Mouse (Mus musculus): Measurements from ENCODE around the gene Dffa. TPM values are rescaled to one million over a fixed set of nuclear protein-coding genes. Genes with fewer than 3 reads are reported as not detected.

Dffa gene
- 10 to 100 TPM; 57.5 to 65.1 TPM for total RNA-seq (2021)
- long read RNA-seq, experiment 1, partial matches to known transcripts = 0 of 18 reads
- long read RNA-seq, experiment 1, other reads (novel, unspliced or antisense) = 14 of 18 reads
- long read RNA-seq, experiment 2, transcript Dffa-201 (6 exons, 2,457 nt) = major isoform, 5 of 18 reads
- long read RNA-seq, experiment 2, partial matches to known transcripts = 0 of 18 reads
- long read RNA-seq, experiment 2, other reads (novel, unspliced or antisense) = 12 of 18 reads

DNA sequence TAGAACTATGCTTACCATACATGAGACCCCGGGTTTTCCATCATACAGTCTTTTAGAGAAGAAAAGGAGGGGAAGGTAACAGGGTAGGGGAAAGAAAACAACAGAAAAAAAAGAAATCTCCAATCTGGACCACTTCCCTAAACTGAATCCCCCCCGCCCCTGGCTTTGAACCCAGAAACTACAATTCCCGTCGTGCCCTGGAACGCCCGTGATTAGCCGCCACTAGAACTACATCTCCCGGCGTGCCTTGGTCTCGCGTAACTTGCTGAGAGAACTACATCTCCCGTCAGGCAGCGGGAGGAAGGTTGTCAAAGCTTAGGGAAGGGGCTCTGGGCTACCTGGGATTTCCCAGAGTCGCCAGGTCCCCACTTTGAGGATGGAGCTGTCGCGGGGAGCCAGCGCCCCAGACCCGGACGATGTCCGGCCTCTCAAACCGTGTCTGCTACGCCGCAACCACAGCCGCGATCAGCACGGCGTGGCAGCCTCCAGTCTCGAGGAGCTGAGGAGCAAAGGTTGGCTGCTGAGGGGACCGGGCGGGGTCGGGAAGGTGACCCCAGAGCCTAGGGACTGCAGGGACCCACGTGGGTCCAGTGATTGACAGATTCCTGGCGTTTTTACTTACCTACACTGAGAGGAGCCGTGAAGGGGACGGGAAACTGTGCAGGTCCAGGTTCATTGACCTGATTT is at the start of gene Dffa:
Dffa (plus strand) TSS at position 272 of the 687 bp plus-strand sequence.
- DNase-seq = peak; percentile 86 to 87
- intact Hi-C loops (cut with DNase I) = no loop called here

DNA sequence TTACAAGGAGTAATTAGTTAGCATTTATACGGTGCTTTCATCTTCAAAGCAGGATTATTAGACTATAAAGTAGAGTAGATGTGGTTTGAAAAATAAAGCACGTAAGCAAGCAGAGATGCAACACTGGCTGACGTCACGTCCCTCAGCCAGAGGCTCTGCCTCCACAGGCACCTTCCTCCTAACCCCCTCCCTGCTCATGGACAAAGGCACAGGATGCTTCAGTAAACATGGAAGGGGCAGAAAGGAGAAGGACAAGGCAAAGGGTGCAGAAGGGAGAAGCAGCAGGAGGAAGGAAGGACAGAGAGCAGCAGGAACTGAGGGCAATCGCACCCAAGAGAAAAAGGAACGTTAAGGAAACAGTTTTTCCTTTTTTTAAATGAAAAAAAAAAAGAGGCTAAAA is 48.1 kb upstream of the Dffa start:
- no peak for DNase-seq
- intact Hi-C loops (cut with DNase I) = no loop called here

DNA sequence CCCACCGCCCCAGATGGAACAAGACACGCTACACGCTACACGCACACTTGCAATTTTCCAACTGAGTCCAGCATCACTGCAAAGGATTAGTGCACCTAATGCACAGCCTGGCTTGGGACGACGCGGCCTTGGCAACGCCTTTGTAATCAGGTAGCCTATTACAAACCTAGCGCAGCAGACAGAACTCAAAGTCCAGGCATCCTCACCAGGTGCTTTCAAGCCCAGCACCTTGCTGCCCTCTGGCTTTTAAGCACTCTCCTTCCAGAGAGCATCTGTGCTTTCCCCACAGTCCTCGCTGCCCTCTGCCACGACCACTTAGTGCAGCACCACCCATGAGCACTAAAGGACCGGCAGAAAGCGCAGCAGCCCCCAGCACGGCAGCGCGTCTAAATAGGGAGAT is 47.0 kb upstream of the Dffa start:
- intact Hi-C loops (cut with DNase I) = no loop called here

DNA sequence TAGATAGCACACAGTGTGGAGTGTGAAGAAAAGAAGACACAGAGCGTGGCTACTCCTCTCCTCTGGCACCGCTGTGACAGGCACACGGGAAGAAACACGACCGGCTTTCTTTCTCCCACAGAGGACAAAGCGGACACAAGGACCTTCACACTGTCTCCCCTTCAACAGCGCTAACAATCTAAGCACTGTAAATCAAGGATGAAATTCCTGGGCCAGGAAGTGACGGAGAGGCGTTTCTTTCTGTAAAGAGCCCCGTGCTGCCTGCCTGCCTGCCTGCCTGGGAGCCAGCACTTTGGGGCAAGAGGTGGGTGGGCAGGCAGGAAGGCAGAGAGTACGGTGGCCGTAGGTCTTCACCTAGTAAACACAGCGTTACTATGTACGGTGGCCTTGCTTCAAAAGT is 46.5 kb upstream of the Dffa start:
- DNase-seq = no peak
- intact Hi-C loops (cut with DNase I) = no loop called here

More for the DNA sequence above, 47.0 kb upstream of the Dffa start:
- no peak for DNase-seq

DNA sequence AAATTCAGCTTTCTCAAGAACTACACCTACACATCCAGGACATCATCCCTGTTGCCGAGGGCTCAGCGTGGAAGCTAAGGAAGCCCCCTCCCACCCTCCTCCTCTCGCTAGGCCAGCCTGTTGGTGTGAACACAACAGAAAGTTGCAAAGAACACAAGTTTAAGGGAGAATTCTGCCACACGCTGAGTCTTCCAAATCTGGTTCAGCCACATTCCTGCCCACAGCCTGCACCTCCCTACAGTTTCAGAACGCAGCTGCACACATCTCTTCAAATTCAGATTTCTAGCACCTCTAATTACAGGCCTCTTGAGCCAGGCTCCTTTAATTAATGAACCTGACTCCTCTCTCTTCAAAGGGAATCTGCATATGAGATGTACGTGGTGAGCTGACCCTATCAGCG is 45.6 kb upstream of the Dffa start:
- no peak for DNase-seq
- intact Hi-C loops (cut with DNase I) = no loop called here

DNA sequence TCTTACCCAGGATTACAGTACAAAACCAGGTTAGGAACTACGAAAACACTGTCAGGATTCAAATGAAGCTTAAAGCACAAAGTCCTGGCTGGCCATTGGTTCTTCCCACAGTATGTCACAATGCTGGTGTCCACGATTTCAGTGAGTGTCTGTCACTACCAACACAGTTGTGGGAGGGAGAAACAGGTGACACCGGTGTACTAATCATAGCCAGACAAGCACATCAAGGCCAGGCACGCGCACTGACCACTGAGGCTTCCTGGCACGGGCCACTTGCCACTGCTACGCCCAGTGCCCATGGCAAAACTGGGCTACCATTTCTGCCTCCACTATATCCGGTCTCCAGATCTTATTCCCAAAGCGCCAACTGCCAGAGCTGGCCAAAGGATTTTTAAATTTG is 44.2 kb upstream of the Dffa start:
- DNase-seq = no peak
- intact Hi-C loops (cut with DNase I) = no loop called here

DNA sequence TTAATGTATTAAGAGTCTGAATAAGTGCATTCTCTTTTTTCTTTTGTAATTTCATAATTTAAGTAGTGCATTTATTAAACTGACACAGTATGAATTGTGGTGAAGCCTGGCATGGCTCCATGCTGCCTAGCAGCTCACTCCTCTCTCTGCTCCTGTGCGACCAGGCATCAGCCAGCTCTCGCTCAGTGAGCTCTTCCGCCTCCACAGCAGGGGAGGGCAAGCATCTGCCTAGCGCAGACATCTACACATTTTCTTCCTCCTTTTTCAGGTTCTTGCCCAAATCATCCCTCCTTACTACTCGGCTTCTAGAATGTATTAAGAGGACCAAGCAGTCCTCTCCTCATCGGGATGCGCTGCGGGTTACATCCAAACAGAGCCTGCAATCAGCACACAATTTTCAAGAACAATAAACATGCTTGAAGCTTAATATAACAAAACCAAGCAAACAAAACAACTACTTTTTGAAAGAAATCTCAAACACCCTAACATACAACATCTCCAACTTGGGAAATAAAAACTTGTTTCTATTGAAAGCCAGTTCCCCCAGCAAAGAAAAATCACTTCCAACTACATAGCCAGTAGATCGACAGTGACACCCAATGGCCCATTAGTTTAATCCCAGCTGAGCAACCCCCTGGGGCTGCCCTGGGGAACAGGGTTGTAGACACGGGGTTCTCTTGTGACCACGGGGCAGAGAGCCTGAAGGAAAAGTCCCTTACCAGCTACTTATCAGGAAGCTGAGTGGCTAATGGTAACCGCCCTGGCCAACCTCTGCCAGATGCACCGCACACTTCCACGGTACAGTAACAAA is 43.1 kb upstream of the Dffa start:
- DNase-seq = no peak
- intact Hi-C loops (cut with DNase I) = no loop called here

DNA sequence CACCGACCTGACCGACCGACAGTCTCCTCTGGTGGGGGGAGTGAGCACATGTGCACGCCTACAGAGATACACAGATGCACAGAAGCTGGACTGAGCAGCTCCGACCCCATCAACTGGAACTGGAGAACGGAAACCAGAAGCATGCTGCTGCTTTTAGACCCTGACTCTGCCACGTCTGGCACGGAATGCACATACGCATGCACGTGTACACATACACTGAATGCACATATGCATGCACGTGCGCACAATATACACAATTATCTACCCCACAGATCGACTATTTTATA is 42.6 kb upstream of the Dffa start:
- DNase-seq = no peak
- intact Hi-C loops (cut with DNase I) = no loop called here

DNA sequence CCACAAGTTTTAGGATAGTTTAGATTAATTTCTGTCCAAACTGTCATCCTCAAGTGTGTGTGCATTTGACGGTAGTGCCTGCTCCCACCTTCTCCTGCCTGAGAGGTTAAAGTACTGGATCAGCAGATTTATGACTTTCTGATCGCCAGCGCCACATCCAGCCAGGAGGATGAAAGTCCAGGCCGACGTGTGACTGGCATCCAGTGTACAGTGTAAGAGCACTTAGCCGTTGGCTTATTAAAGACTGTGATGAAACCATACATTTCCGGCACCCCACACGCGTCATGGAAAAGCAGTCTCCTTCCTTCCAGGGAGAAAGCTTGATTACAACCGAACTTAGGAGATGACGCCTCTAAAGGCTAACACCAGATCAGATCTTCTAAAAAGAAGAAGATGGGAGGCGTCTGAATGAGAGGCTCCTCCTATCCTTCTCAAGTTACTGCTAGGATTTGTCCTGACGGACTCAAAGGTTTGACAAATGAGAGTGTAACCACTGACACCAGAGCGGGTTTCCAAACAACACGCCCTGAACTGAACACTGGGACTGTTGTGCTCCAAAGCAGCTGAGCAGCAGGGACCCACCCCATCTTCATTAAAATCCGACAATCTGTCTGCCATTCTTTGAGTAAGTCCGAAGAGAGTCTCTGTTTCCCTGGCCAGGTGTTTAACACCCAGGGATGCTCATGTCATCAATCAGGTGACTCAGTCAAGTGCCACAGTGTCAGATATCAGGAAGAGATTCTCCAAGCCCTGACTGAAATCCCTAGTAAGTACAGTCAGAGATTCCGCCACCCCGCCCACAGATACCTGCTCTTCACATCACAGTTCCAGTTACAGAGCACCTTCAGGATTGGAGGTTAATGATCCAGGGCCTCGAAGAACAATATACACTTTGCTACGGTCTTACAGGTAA is 41.3 kb upstream of the Dffa start:
- intact Hi-C loops (cut with DNase I) = no loop called here
- no peak for DNase-seq

DNA sequence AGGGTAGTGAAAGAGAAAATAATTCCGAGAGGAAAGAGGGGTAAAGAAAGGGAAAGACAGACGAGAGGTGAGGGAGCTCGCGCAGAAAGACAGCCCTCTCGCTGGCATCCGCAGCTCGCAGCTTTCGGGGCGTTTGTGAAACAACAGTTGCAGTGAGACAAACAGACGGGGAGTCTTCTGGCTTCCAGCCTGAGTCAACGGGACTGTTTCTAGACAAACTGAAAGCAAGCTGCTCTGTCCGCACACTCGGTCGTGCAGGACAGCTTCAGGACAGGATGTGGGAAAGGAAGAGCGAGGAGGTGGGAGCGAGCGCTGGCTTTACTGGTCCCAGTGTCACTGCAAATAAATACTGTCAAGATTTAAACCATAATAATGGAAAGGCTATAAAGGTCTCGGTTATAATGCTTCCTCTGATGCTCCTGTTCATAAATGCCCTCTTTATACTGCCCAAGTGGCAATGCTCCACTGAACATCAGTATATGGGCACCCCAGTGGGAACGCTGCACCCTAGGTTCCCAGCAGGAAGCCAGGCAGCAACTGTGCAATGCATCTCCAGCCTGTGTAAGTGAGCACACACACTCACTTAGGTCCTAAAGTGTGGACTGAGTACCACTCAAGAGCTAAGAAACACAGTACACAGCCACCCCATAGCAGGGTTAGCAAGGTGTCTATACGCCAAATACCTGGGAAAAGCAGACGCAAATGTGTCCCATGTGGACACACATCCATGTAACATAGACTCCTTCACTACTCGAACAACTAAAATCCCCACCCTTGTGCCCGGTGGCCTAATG is 39.7 kb upstream of the Dffa start:
- intact Hi-C loops (cut with DNase I) = no loop called here
- DNase-seq = no peak

DNA sequence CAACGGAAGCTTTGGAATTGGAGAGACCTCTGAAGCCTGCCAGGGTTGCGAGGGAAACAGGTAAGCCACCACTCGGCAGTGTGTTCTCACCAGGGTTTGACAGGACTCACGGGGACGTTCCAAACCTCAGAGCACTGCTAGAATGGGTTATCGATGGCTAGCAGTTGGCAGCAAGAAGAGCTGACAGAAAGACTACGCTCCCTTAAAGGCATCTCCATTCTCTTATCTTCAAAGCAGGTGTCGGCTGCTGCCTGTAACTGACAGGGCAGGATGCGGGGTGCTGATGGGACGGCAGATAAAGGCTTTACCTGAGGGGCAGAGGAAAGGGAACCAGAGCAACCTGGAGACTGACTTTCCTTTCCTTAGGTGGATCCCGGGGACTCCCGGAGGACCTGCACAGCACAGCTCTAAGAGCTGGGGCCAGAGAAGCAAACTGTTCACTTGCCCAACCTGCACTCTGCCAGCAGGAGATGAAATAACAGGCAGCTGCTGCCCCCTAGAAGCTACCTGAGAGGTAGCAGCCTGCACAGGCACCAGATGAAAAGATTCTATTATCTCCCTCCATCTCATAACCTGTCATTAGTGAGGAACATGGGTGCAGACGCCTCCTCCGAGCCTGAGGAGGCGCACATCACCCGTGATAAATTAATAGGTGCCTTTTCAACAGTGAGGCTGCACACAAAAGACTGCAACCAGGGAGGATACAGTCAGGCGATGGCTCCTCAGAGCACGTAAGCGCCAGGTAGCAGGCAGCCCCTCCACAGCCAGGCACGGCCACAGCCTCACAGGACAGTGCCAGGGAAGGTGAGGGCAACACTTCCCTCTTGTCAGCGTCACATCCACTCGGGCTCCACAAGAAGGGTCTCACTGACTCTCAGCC is 37.0 kb upstream of the Dffa start:
- DNase-seq = no peak
- intact Hi-C loops (cut with DNase I) = no loop called here

DNA sequence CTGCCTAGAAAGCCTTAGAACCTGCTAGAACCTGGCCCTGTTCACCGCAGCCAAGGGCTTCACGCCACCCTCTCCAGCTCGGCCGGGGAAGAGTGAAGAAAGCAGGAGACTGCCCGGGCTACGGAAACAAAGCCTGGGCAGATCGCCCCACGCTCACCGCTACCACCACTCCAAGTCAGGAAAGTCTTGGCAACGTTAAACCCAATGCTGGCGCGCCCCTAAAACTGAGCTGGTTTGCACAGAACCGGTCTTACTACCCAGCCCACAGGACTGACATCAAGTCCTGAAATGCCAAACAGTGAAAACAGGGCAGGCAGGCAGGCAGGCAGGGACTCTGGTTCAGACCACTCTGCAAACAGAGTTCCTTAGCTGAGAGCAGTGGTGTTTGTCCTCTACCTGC is 28.9 kb upstream of the Dffa start:
- intact Hi-C loops (cut with DNase I) = loop anchor here (5.0 kb wide), 1 partner anchor 373 kb away; no protein-coding TSS in a partner anchor
- no peak for DNase-seq

DNA sequence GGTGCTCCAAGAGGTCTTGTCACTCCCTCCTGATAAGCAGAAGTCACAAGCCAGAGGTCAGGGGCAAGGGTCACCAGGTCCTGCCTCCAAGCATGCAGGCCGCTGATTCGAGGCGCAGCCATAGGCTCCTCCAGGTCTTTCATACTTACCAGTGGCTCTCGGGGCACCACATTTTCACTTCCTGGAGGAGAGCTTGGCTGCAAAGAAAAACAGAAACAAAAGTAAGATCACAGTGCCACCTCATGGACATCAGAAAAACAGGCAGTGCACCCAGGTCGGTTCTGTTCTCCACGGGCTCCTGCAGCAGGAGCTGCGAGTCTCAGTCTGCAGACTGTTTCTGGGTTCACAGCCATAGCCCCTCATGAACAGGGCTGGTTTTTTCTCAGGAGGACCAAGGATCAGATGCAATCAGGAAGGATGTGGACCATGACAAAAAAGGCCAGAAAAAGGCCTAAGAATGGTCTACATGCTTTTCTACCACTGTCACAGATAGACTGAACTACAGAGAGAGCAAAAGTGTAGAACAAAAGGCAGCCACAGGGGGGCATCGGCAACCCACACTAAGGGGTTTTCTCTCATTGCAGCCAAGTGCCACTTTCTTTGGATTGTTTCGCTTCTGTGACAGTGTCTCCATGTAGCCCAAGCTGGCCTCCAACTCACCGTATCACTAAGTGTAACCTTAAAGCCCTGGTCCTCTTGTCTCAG is 27.9 kb upstream of the Dffa start:
- intact Hi-C loops (cut with DNase I) = loop anchor here (5.0 kb wide), 1 partner anchor 374 kb away; no protein-coding TSS in a partner anchor
- peak; percentile 26 to 29 for DNase-seq

DNA sequence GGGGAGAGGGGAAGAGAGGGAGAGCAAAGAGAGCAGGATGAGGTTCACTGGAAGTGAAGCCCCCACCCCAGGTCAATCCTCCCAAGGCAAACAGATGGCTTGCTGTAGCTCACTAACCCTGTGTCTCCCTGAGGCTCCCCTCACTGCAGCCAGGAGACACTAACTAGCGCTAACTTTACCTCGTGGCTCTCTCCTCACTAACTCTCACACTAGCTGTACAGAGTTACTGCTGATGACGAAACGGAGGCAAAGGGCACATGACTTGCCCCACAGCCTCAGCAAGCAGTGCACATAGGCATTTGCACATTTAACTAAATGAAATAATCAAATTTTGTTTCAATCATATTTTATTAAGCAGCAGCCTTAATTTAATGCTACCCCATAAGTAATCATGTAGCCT is 25.7 kb upstream of the Dffa start:
- no peak for DNase-seq
- intact Hi-C loops (cut with DNase I) = loop anchor here (5.0 kb wide), 1 partner anchor 376 kb away; no protein-coding TSS in a partner anchor

DNA sequence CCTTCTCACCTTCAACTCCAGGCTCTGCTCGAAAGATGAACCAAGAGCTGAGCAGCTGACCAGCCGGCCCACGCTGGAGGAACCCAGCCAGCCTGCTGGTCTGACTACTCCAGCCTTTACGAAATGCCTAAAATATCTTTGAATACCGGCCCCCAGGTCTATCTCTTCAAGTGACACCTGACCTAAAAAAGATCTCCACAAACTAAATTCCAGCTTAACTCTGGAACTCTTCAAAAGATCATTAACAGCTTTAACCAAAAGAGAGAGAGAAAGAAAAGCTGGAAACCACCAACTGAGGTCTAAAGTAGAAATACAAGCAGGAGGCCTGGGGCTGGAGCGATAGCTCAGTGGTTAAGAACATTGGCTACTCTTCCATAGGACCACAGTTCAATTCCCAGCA is 24.3 kb upstream of the Dffa start:
- no peak for DNase-seq
- intact Hi-C loops (cut with DNase I) = loop anchor here (5.0 kb wide), 1 partner anchor 377 kb away; no protein-coding TSS in a partner anchor

DNA sequence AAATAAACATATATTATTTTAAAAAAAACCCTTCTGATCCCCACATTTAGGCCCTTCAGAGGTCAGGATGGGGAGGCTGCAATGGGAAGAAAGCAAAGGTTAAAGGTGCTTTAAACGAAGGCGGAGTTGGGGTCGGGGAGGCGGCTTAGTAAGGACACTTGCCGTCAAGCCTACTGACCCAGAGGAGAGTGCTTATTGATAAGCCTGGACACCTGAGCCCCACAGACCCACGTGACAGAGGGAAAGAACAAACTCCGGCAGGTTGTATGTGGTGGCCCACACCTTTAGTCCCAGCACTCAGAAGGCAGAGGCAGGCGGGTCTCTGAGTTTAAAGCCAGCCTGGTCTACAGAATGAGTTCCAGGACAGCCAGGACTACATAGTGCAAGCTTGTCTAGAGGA is 23.8 kb upstream of the Dffa start:
- DNase-seq = no peak
- intact Hi-C loops (cut with DNase I) = no loop called here

DNA sequence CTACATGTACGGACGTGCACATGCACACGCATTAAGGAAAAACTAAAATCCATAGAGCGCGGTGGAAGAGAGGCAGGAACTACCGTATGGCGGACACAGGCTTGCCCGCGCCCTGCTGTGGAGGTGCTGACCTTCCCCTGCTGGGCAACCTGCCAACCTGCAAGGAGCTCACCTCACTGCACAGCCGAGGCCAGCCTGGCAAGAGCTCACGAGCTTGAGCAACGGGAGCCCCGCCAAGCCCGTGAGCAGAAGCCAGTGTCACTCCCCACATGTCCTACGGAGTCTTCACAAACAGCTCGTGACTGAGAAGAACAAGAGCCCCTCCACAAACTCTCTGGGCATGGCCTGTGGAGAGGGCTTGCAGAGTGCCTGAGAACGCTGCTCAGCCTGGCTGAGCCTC is 22.4 kb upstream of the Dffa start:
- intact Hi-C loops (cut with DNase I) = no loop called here
- peak; percentile 43 to 44 for DNase-seq

DNA sequence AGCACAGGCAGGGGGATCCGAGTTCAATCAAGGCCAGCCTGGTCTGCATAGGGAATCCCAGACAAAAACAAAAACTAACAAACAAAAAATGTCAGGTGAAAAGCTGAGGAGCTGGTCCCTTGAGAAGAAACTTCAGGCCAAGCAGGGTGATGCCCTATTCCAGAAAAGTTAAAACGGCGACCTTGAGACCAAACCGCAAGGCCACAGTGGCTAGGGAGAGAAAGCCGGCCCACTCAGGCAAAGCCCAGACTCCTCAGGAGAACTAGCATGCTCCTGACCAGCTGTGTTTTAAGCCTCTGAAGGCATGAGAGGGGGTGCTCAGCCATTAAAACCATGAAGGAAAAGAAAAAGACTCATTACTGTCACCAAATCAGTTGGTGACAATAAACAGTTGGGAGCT is 18.6 kb upstream of the Dffa start:
- intact Hi-C loops (cut with DNase I) = no loop called here

More for the DNA sequence above, 18.6 kb upstream of the Dffa start:
- DNase-seq = no peak
